Mouse (Mus musculus) adrenal gland, postnatal 25 days (tissue): ENCODE measurements at regions not wholly inside any gene's neighbourhood (a gene's known extent, or its start where the extent isn't known, plus 50 kb on each side); places are given as distances from the start of the nearest gene placed in this dataset.
"Not testable (repeated sequence)": the region's sequence is repeated elsewhere in the genome, so short reads cannot be mapped to it uniquely, and the experiment has no call there.

Experiments used
- DNase-seq: peaks from one replicate; pipeline ENCODE4 v3.0.0; 2021; ENCODE audit warnings: mixed read lengths

DNA sequence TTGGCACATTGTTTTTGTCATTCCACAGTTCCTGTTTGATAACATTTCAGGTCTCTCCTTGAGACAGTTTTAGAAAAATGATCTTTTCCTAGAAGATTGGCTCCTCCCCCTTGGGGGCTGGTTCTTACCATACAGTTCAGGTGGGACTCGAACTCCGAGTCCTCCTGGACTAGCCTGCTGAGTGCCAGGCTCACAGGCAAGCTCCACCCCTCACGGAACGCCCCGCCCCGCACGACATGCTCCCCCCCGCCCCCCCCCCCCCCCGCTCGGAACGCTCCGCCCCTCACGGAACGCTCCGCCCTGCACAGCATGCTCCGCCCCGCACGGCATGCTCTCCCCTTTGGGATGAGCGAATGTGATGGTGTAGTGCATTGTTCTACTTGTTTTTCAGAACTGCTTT is 65.9 kb upstream of the Inpp5a start:
- no peak for DNase-seq

DNA sequence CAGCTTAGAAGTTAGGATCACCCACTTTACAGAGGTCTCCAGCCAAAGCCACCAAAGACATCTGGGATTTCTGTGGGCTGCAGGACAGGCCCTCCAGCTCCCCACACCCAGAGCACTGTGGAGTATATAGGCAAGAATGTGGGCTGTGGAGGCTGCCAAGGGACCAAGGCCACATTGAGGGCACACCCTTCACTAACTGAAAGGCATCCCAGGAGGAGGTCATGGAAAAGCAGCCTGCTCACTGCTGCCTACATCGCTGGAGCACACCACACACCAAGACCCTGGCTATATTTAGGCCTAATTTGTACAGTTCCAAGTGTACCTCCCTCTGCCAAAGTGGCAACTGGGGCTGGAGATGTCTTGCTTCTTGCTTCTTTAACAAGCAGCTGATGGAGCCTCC is 61.9 kb upstream of the Inpp5a start:
- no peak for DNase-seq

DNA sequence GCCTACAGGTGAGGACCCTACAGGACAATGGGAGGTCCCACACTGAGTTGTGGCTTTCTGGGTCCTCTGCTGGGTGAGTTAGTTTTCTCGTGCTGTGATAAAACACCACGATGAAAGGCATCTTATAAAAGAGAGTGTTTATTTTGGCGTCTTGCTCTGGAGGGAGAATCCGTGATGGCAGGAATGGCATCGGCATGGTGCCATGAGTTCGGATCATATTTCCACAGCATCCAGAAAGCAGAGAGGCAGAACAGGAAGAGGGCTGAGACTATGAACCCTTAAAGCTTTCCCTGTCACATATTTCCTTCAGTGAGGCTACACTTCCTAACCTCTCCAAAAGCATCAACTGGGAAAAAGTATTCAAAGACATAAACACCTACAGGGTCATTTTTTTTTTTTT is 56.1 kb upstream of the Inpp5a start:
- DNase-seq, result peak; percentile 37

DNA sequence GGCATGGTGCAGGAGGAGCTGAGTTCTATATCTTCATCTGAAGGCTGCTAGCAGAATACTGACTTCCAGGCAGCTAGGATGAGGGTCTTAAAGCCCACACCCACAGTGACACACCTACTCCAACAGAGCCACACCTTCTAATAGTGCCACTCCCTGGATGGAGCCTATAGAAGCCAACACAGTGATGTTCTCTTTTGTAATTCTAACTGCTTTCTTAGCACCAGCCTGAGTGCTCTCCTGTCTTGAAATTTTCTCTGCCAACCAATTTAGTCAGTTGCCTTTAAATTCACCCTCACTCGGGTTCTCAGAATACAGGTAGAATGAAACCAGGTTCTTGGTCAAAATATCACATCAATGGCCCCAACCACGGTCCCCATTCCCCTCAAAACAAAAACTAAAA is 50.9 kb upstream of the Inpp5a start:
- not testable (repeated sequence) for DNase-seq
